Mouse (Mus musculus) natural killer cell, adult 2 months (primary cell): ENCODE measurements around the gene Olfr1145.

ENCODE experiments used
- DNase-seq, 2 experiments: peaks; one replicate each; pipeline ENCODE4 v3.0.0; 2022; ENCODE audit warnings: low spot score in 2 of 2

Gene Olfr1145

GRCm38 (mm10) chr2:87809522-87809921 lies at the start of gene Olfr1145:
Gene Olfr1145 (plus strand): TSS chr2:87809822.
- DNase-seq: no peak

- DNase-seq: no peak
Measured at GRCm38 (mm10) chr2:87776143-87776542, 33.5 kb upstream of the Olfr1145 start.

- no peak for DNase-seq
Measured at GRCm38 (mm10) chr2:87779183-87779582, 30.4 kb upstream of the Olfr1145 start, which contains the start of gene Olfr152. Gene Olfr152 (plus strand): TSS chr2:87779483.

- DNase-seq: no peak
Measured at GRCm38 (mm10) chr2:87800292-87800691, 9.3 kb upstream of the Olfr1145 start, which contains the start of gene Olfr1143. Gene Olfr1143 (plus strand): TSS chr2:87800592.

- no peak for DNase-seq
Measured at GRCm38 (mm10) chr2:87830233-87830632, 20.6 kb downstream of the Olfr1145 start, which contains the start of gene Olfr1148. Gene Olfr1148 (plus strand): TSS chr2:87830533.

GRCm38 (mm10) chr2:87843693-87844092 lies 34.1 kb downstream of the Olfr1145 start, which contains the start of gene Olfr1150-ps1:
Gene Olfr1150-ps1 (plus strand): TSS chr2:87843993.
- no peak for DNase-seq

- no peak for DNase-seq
Measured at GRCm38 (mm10) chr2:87855562-87855961, 45.9 kb downstream of the Olfr1145 start, which contains the start of gene Olfr1151. Gene Olfr1151 (plus strand): TSS chr2:87855862.
